13 mouse cellular contexts compared by ENCODE assay signal in genomic region chr5:35129208-35129607, GRCm38 (mm10). TPM values are rescaled to one million over a fixed set of nuclear protein-coding genes. Genes with fewer than 3 reads are reported as not detected.
DNase-seq lines count a peak whose midpoint lies in the region; TF ChIP-seq lines count a peak whose summit lies in the region.
"Had no signal": no experiment of that assay in that cellular context is flagged by ENCODE, and none has a peak within 500 bp of the region (broad histone marks: within the 10 kb centered on the region; RNA-seq: fewer than 3 reads in every experiment).

No protein-coding gene starts in this region.

- peak; percentile 81 to 90 for DNase-seq in cerebellum, postnatal 10 days
- DNase-seq in cerebellum, adult 11 months, result no peak
- DNase-seq in R1 (ENCODE audit: low read depth, low spot score), result peak; percentile 15
- peak; percentile 77 to 88 for DNase-seq in layer of hippocampus, adult 2 months (ENCODE audit: low spot score in 2 of 2)
- DNase-seq in left cerebral cortex, postnatal 25 days (ENCODE audit: low spot score in 2 of 2), result peak; percentile 64 to 94
- no peak for DNase-seq in spleen, adult 18-20 months
- DNase-seq in adrenal gland, postnatal 10 days, result no peak
- DNase-seq in gastrocnemius, adult 18-20 months (ENCODE audit: low spot score), result no peak
- DNase-seq: embryo, embryonic 11 days; heart, postnatal 36 days had no signal

- peak overlapping the region; percentile 92 for H3K27ac ChIP-seq in layer of hippocampus, adult 2 months
- H3K27ac ChIP-seq: liver, embryonic 14.5 days had no signal

- TF ChIP-seq CTCF in layer of hippocampus, adult 2 months (conservative IDR thresholded peaks at IDR 0.05), result no peak

- H3K4me3 ChIP-seq in layer of hippocampus, adult 2 months, result no peak overlapping the region
- H3K4me3 ChIP-seq: erythroblast, embryonic 14.5 days; myocyte had no signal

- intact Hi-C loops in left cerebral cortex, postnatal 25 days (cut with DNase I), result loop anchor here (1.0 kb wide), 1 partner anchor 8 kb away; no protein-coding TSS in a partner anchor

RNA-seq across cellular contexts. Expression of gene Lrpap1, which starts 23.6 kb away (rescaled TPM):
- total RNA-seq in layer of hippocampus, adult 2 months (2021), result 100 to 1,000 TPM; 150 to 159 TPM
- total RNA-seq in left cerebral cortex, postnatal 25 days (2021), result 100 to 1,000 TPM; 128 to 143 TPM
- 10 to 100 TPM; 71.6 to 86.0 TPM for total RNA-seq in adrenal gland, postnatal 10 days (2021)
- 10 to 100 TPM; 27.2 to 27.9 TPM for total RNA-seq in gastrocnemius, adult 18-20 months (2021)

Comparison
In these comparisons a context has a peak if more than half of its experiments do, and no peak if none do; other contexts are left out.
1. DNase-seq: peak in cerebellum, postnatal 10 days (2 of 2), R1 (single experiment), layer of hippocampus, adult 2 months (2 of 2) and left cerebral cortex, postnatal 25 days (2 of 2); none in cerebellum, adult 11 months (single experiment), spleen, adult 18-20 months (0 of 2), adrenal gland, postnatal 10 days (single experiment) and gastrocnemius, adult 18-20 months (single experiment).